Mouse (Mus musculus): ENCODE results near the gene Krt73.

The Krt73 gene

DNA sequence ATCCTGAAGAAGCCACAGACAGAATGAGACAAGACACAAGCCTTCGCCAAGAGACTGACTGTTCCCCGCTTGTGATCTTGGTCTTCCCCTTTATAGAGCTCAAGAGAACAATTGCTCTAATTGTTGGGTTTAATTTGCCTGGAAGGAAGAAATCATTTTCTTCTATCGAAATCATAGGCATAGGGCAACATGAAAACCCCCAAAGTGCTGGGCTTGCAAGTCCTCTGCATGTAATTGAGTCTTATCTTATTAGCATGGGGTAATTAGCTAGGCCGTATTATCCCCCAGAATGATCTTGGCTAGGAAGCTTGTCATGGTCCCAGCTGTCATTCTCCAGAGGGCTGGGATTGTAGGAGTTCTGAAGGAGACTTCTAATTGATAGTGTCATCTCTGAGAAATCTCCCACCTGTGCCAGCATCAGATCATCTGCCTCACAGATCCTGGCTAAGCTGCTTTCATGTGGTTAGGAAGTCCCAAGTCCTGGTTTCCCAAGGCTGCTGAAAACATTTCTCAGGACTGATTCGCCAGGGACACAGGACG lies at the start of gene Krt73:
Gene Krt73 (minus strand): TSS at position 51 of the 540 bp plus-strand sequence.
- DNase-seq (ENCODE audit: extremely low spot score, low spot score), result no peak

DNA sequence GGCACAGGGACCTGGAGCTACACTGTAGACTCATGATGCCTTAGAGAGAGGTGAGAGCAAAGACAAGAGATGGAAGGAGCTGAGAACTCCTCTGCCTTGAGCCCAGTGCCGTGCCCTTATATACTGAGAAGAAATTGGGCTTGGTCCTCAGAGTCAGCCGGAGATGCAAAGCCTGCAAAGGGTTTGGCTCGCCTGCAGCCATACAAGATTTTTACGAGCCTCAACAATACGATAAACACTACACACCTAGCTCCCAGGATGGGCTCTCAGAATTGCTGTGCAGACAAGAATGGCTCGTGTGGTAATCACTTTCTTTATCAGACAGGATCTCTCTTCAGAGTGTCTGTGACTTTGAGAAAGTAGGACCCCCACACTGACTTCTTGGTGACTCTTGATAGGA lies 48.5 kb upstream of the Krt73 start, which contains the start of gene Krt1:
Gene Krt1 (minus strand): TSS at position 101 of the 400 bp plus-strand sequence.
- no peak for DNase-seq (ENCODE audit: extremely low spot score, low spot score)

DNA sequence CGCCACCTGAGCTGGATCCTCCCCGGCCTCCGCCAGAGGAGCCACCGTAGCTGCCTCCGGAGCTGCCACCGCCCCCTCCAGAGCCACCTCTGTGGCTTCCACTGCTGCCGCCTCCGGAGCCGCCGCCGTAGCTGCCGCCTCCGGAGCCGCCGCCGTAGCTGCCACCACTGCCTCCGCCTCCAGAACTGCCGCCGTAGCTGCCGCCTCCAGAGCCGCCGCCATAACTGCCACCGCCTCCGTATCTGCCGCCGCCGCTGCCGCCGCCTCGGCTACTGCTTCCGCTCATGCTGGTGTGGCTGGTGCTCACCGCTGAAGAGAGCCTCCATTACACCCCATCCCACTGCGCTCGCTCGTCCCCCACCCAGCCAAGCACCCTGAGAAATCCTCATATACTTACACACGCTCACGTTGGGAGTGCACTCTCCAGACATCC lies 43.8 kb upstream of the Krt73 start:
- DNase-seq (ENCODE audit: extremely low spot score, low spot score), result peak; percentile 67

DNA sequence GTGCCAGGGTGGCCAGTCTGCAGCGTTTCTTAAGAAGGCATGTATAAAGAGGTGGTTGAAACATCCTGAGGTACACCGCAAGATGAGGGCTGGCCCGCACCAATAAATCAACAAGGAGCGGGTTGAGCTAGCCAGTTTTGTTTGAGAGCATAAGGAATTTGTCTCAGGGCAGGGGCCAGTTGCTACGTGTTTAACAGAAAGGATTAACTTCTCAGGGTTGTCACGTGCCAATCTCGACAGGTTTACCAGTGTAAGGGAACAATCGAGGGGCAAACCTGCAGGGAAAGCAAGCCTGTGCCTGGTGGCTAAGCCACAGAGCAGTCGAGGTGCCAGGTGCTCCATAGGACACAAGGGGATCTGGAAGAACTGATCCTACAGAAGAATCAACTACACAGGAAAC lies 41.0 kb upstream of the Krt73 start:
- DNase-seq (ENCODE audit: extremely low spot score, low spot score), result no peak

DNA sequence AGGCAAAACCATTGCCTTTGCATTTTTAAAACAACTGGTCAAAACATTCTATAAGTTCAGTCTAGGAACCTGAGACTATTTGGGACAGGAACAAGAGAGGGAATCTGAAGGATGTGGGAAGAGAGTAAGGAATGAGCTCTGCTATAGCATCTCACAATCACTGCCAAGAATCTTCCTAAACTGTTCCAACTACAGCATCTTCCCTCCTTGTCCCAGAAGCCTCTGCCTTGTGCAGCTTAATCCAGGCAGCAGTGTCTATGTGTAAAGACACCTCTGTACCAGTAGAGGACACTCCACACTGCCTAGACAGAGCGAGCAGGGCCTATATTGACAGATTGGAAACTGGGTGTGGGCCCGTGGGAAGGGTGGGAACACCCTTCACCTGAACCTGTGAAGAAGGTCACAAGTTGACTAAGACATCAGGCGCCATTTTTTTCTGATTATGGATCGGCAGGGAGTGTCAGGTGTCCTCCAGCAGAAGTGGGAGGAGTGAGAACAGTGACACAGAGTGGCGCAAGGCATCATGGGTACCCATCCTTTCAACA lies 32.7 kb upstream of the Krt73 start:
- no peak for DNase-seq (ENCODE audit: extremely low spot score, low spot score)

DNA sequence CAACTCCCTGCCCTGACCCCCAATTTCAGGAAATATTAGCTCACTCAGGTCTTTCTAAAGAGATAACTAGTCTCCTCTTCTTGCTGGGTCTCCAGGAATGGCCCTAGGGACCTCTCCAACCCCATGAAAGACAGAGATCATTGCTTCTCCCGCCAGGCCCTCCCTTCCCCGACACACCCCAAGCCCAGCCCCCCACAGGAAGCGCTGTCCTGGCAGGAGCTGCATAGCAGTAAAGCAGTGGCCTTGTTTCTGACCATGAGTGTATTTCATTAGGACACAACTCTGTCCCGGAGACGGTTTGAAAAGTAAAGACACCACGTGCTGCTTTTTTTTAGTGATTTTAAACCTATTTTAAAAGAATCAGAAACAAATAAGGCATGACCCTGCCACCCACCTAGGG lies 31.0 kb upstream of the Krt73 start:
- DNase-seq (ENCODE audit: extremely low spot score, low spot score), result no peak

DNA sequence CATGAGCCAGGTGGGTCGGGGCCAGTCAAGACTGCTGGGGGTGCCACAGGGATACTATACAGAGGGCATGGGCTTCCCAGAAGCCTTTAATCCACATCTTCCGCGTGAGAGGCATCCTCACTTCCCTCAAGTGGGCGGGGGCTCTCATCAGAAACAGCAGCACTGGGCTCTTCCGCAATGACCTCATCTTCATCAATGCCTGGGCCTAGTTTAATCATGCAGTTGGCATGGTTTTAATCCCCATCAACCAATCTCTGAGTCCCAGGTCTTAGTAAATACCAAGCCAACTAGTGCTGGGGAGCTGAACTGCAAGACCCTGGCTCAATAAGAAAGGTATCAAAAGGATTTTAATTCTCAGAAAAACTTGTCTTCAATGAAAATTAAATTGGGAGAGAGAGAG lies 27.3 kb upstream of the Krt73 start:
- no peak for DNase-seq (ENCODE audit: extremely low spot score, low spot score)

DNA sequence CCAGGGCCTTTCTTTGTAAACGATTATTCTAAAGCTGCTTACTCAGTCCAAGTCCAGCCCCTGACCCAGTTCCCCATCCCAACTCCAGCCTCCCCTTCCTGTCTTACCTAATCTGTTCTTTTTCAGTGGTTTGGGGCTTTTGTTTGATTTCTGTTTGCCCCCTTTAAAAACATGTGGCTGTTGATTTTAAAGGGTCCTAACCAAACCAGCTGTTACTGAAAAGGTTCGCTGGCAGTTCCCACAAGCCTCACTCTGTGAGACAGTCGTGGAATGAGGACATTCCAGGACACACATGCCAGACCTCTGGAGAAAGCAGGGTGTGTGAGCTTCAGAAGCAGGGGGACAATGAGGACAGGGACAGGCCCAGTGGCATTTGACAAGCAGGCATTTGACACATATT lies 19.6 kb upstream of the Krt73 start:
- no peak for DNase-seq (ENCODE audit: extremely low spot score, low spot score)

DNA sequence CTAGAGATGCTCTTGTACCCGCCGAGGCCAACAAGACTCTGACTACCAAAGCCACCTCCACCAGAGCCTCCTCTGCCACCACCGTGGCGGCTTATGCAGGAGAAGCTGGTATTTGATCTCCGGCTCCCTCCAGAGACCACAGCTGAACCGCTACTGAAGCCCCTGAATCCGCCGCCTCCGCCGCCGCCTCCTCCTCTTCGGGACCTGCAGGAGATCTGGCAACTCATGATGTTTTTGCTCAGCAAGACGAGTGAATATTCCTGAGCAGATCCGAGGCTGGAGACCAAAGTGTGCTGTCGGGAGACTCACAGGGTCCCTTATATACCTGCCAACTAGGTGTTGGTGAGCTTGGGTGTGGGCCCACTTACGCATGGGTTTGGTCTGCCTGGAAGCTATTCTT lies 15.7 kb upstream of the Krt73 start, which contains the start of gene Krt2:
Gene Krt2 (minus strand): TSS at position 295 of the 400 bp plus-strand sequence.
- no peak for DNase-seq (ENCODE audit: extremely low spot score, low spot score)

DNA sequence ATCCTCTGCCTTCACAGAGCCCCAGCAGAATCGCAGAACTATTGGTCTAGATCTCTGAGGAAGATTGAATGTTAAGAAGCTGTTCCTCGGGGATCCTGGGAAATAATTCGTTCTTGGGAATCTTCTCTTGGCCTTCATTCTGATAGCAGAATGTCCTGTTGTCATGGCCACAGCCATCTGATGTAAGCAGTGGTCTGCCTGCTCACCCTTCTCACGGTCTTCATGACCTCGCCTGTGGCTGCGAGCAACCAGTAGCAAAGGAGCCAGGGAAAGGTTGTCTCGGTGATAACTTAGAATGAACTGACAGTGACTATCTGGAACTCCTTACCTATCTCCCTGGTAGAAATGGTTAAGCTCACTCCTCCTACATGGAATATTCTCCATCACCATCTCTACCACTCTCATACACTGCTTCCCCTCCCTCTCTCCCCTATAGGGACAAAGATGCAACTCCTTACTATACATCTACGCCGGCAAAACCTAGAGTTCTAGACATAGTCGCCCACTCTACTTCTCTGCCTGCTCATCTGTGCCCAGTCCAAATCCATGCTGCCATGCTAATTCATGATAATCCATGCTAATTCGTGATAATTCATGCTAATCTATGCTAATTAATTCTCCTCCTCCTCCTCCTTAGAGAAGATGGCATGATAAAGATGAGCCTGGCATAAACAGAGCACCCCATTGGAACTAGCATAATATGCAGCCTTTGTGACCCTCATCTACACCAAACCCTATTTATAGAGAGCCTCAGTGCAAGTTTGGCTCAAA lies 1.1 kb upstream of the Krt73 start:
- DNase-seq (ENCODE audit: extremely low spot score, low spot score), result no peak

DNA sequence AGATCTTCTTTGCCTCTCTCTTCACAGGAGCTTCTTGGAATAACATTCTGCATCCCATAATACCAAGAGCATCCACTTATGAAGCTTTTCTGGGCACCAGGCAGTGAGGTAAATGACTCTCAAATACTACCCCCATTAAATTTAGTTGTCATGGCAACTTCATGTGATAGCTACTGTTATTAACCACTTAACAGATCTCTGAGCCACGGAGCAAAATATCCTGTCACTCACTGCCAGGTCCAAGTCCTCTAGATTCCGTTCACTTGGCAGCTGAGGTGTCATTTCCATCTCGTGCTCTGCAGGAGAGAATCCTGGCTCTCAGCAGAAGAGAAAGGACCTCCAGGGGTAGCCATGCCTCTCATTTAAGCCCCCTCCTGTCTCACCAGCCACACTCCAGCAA lies 11.3 kb downstream of the Krt73 start:
- no peak for DNase-seq (ENCODE audit: extremely low spot score, low spot score)

DNA sequence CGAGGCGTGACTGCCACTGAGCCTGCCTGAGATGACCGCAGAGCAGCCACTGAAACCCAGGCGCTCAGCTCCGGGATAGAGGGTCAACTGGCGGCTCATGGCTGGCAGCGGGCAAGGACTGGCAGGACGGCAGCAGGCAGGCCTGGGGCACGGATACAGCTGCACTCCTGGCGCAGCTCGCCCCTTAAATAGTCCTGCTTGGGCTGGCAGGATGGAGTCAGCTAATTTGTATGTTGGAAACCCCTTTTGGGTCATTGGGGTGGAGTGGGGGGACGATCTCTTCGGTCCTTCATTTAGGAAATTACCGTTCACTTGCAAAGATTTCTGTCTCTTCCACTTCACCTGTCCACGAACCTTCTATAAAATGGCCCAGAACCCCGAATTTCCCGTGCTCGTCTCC lies 15.8 kb downstream of the Krt73 start, which contains the start of gene Krt72:
Gene Krt72 (minus strand): TSS at position 101 of the 400 bp plus-strand sequence.
- no peak for DNase-seq (ENCODE audit: extremely low spot score, low spot score)

DNA sequence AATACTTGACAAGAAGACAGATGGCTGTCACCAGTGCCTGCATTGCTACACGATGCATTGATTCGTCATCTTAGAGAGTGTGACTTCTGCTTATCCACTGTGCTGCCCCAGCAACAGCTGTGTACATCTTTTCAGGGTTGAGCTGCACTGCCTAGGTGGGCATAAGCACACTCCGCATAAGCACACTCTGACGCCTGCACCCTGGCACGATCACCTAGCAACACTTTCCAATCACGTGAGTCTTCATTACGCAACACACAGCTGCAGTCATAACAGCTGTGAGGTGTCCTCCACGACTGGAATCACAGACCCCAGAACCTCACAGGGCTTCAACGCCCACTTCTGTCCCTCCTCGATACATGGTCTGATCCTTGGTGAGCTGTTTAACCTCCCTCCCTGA lies 28.7 kb downstream of the Krt73 start:
- DNase-seq (ENCODE audit: extremely low spot score, low spot score), result no peak

DNA sequence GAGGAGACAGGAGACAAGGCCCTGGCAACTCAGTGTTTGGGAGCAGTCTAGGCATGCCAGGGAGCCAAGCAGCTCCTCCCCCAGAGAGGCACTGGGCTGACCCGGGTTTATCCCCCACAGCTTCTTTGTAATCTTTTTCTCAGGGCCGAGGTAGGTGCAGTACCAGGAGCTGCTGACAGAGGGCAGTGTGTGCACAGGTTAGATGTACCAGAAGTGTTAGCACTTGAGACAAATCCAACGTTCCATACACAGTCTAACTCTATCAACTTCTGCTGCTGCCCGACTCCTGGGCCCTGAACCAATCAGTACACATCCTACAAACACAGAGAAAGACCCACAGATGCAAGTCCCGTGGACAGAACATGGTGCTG lies 29.4 kb downstream of the Krt73 start:
- DNase-seq (ENCODE audit: extremely low spot score, low spot score), result peak; percentile 93

DNA sequence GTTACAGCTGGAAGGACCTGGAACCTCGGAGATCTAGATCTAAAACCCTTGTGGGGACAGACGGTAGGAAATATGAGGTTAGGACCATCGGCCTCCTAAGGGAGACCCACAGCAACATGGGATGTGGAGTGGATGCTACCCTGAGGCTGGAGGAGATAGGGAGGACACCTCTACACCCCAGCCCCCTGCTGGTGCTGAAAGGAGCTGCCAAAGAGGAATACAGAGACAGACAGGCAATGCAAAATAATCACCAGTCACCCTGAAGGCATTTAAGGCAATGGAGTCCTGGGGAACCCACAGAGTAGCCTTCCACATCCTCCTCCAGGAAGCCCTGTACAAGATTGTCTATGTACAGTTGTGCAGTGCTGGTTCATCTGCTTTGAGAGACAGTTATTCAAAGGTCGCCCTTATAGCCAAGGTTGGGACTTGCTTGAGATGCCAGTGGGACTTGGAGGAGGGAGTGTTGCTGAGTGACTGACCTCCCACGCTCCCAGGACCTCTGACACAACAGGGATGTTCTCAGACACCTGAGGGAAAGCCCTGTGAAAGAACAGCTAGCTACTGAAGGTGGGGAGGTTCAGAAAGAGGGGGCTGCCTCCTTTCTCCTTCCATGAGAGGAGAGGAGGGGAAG lies 30.0 kb downstream of the Krt73 start:
- DNase-seq (ENCODE audit: extremely low spot score, low spot score), result peak; percentile 27

DNA sequence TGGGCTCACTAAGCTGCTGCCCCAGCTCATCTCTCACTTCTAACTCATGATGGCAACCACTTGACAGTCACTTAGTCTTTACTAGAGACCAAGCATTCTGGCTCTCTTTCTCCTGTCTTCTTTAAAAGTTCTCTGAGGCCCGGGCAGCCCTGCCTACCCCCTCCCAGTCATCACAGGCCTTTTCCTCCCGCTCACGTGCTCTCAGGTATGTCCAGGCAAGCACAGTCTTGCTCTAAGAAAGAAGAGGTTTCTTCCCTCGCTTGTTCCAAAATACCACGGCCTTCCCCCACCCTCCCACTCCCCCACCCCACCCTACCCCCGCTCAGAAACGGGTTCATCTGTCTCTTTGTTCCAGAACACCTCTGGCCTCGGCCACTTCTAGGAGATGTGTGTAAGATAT lies 31.9 kb downstream of the Krt73 start:
- DNase-seq (ENCODE audit: extremely low spot score, low spot score), result no peak

Measured in neural tube, embryonic 10.5 days (tissue).